Mouse (Mus musculus) cerebellum, adult 9-10 months (tissue): ENCODE measurements around the gene Togaram1.

Source experiments
- DNase-seq: peaks from one replicate; pipeline ENCODE4 v3.0.0; 2022

The Togaram1 gene

GRCm38 (mm10) chr12:64965124-64966026 lies at the start of gene Togaram1, which contains the start of gene Klhl28:
Togaram1 (plus strand) TSS chr12:64965804.
Klhl28 (minus strand) TSS chr12:64965534.
- DNase-seq = peak; percentile 99

DNA sequence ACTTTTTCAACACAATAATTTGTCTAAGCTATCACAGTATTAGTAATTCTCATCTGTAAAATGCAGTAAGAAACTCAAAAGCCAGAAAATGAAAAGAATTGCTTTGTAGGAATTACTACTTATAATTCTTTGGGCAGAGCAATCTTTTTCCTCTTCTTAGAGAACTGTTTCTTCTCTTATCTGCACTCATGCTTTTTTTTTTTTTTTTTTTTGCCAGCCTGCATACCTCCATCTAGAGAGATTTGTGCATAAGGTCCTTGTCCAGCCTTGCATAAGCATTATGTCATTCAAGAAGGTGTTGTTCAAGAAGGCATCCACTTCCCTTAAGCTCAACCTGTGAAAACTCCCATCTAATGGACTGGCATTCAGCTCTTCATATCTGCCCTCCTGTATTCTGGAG lies 48.9 kb upstream of the Togaram1 start:
- DNase-seq = no peak

- peak; percentile 97 for DNase-seq
These were observed 47.8 kb upstream of the Togaram1 start, which contains the start of gene Gm527 for GRCm38 (mm10) chr12:64917578-64918471. Gm527 (plus strand) TSS chr12:64917906.

DNA sequence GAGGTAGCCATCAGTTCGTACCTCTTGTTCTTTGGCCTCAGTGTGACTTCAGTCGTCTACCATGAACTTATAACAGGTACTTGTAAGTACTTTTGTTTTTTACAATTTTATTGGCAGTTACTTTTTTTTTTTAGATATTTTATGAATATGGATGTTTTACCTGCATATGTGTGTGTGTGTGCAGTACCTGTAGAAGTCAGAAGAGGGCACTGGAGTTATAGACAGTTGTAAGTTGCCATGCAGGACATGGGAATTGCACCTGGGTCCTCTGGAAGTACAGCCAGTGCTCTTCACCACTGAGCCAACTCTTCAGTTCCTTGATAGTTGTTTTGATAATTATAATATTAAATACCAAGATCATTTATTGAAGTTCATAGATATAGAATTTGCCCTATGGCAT lies 28.1 kb upstream of the Togaram1 start:
- DNase-seq = no peak

- peak; percentile 38 for DNase-seq
These were observed 1.0 kb upstream of the Togaram1 start for GRCm38 (mm10) chr12:64964560-64964959.

DNA sequence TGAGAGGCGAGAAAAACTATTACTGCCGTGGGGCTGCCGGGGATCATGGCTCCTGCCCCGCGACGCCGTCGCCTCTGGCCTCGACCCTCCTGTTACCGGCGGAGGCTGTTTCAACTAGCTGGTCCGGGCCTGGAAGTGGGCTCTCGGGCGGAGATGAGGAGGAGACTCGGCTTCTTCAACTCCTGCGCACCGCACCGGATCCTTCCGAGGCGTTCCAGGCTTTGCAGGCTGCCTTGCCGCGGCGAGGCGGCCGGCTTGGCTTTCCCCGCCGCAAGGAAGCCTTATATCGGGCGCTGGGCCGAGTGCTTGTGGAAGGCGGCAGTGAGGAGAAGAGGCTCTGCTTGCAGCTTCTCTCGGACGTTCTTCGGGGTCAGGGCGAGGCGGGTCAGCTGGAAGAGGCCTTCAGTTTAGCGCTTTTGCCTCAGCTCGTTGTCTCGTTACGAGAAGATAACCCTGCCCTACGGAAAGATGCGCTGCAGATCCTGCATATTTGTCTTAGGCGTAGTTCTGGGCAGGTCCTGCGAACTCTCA lies 562 bp downstream of the Togaram1 start:
- DNase-seq = no peak

GRCm38 (mm10) chr12:64966652-64967435 lies 1.2 kb downstream of the Togaram1 start:
- peak; percentile 16 for DNase-seq

DNA sequence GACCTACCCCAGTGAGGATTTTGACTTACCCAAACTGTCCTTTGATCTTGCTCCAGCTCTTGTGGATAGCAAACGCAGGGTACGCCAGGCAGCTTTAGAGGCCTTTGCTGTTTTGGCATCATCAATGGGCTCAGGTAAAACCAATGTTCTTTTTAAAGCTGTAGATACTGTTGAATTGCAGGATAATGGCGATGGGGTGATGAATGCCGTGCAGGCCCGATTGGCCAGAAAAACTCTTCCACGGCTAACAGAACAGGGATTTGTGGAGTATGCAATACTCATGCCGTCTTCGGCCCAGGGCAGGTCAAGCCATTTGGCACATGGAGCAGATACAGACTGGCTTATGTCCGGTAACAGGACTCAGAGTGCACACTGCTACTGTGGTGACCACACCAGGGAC lies 1.9 kb downstream of the Togaram1 start:
- DNase-seq = peak; percentile 27

DNA sequence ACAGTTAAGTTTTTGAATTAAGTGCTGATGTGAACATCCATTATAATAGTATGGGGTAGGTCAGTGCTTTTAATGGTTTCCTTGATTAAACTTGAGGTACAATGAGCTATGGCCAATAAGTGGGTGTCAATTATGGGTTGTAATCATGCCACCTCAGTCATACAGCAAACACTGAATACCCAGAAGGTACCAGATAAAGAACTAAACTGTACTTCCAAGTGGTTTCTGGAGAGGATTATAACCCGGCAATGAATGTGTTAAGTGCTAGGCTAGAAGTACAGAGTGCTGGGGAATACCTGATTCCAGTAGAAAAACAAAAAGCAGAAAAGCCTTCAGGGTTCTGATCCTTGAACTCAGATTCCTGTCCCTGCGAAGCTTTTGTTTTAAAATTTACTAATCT lies 2.5 kb downstream of the Togaram1 start:
- no peak for DNase-seq

GRCm38 (mm10) chr12:64971399-64971798 lies 5.8 kb downstream of the Togaram1 start:
- no peak for DNase-seq

GRCm38 (mm10) chr12:64972063-64972462 lies 6.5 kb downstream of the Togaram1 start:
- DNase-seq = no peak

GRCm38 (mm10) chr12:64975558-64975957 lies 10.0 kb downstream of the Togaram1 start:
- DNase-seq = no peak

DNA sequence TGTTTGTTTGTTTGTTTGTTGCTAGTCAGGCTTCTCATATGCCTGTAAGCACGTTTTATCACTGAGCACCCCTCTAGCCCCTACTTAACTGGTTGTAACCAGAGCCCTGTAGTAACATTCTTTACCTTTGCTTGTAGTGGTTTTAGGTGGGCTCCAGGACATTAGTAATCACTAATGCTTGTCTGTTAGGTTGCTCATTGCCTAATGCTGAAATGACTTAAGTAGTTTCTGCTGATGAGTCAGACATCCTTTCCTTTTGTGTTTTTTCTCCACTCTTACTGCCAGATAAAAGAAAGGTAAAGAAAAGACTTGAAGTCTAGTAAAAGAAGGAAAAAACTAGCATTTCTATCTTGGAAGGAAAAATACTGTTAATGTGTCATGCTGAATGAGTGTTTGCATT lies 10.6 kb downstream of the Togaram1 start:
- DNase-seq = no peak

DNA sequence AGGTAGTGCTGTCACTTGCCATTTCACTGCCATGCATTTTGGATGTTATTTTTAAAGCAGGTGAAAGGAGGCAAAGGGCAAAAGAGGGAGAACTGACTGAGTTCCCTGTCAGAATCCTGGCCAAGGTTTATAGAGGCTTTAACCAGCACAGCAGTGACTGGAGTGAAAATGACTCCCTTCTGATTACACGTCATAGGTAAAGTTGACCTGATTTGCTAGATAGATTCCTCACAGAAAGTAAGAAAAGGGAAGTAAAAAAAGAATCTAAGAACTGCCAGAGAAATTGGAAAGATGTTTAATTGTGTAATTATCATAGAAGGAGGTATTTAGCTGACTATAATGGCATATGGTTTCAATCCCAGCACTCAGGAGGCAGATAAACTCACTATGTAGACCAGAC lies 11.9 kb downstream of the Togaram1 start:
- no peak for DNase-seq

- DNase-seq = no peak
These were observed 42.1 kb downstream of the Togaram1 start for GRCm38 (mm10) chr12:65007725-65008124.

- no peak for DNase-seq
These were observed 57.2 kb downstream of the Togaram1 start for GRCm38 (mm10) chr12:65022842-65023241.

- no peak for DNase-seq
These were observed 70.2 kb downstream of the Togaram1 start for GRCm38 (mm10) chr12:65035839-65036189.

- peak; percentile 88 for DNase-seq
These were observed 70.7 kb downstream of the Togaram1 start, which contains the start of gene Prpf39 for GRCm38 (mm10) chr12:65036190-65036870. Prpf39 (plus strand) TSS chr12:65036333.

DNA sequence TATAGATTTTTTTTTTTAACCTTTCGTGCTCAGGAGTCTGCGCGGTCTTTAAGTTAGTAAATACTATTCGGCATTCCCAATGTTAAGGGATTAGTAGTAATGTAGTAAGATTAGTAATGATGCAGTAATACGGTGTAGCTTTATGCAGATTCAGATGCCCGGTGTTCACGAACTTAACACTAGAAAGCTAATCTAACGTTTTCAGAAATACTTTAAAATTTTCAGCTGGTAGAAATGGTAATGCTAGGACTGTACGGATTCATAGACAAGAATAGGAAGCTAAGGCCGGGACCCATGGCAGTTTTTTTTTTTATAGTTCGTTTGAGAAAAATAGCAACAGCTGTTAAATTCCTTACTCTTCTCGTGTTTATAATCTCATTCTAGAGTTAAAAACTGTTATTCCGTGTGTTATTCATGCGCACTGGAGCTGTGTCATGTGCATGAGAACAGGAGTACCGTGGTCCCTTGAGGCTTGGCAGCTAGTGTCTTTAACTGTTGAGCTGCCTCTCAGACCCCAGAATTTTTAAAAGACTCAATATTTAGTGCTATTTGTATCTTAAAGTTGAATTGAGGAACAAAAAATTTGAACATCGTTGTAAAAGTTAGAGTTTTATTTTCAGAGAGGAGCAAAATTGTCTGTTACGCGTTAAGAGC lies 71.4 kb downstream of the Togaram1 start:
- DNase-seq = no peak

DNA sequence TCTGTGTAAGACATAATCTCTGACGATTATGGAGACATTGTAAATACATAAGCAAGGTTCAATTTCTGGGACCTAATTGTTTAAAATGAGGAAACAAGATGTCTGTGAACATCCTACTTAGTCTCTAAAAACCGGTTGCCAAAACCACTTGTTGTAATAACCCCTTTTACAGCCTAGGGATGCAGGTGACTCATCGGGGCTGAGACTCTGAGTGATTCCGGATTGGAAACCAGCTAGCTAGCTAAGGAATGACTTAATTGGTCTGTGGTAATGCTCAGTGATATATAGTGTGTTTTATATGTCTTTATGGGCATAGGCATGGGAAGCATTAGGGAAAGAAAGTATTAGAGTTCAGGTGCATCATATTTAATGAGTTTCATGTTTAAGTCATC lies 71.9 kb downstream of the Togaram1 start:
- DNase-seq = peak; percentile 19

- no peak for DNase-seq
These were observed 83.2 kb downstream of the Togaram1 start for GRCm38 (mm10) chr12:65048799-65049198.
